Mouse (Mus musculus): Measurements from ENCODE around the gene Gm13696. TPM values are rescaled to one million over a fixed set of nuclear protein-coding genes. Genes with fewer than 3 reads are reported as not detected.
"Not testable (repeated sequence)": the region's sequence is repeated elsewhere in the genome, so short reads cannot be mapped to it uniquely, and the experiment has no call there.

Gm13696 gene
- polyA plus RNA-seq, 1 experiment from 2014 or later, result not detected

GRCm38 (mm10) chr2:83984443-83984842 is 11.5 kb downstream of the Gm13696 start, which contains the start of gene Gm13697:
Gene Gm13697, plus strand, starts transcription at chr2:83984743.
- WGBS, result no CpG with 5 or more reads among the region's 6 CpGs
- not testable (repeated sequence) for H3K4me1 ChIP-seq (ENCODE audit: control insufficient read depth, insufficient read depth, low read length); H3K4me3 ChIP-seq (ENCODE audit: low read depth, low read length); ATAC-seq (ENCODE audit: low FRiP score); H3K27ac ChIP-seq (ENCODE audit: low read depth, low read length); H3K4me2 ChIP-seq; DNase-seq (ENCODE audit: low spot score, missing footprints); H3K27me3 ChIP-seq (ENCODE audit: control insufficient read depth, insufficient read depth, low read length); H3K9me3 ChIP-seq (ENCODE audit: control insufficient read depth, low read length); H3K36me3 ChIP-seq (ENCODE audit: control insufficient read depth, insufficient read depth, low read length); H3K9ac ChIP-seq (ENCODE audit: low read length)

- not testable (repeated sequence) for DNase-seq (ENCODE audit: low spot score, missing footprints); ATAC-seq (ENCODE audit: low FRiP score); H3K9me3 ChIP-seq (ENCODE audit: control insufficient read depth, low read length); H3K27me3 ChIP-seq (ENCODE audit: control insufficient read depth, insufficient read depth, low read length); H3K27ac ChIP-seq (ENCODE audit: low read depth, low read length); H3K4me2 ChIP-seq; H3K4me3 ChIP-seq (ENCODE audit: low read depth, low read length); H3K36me3 ChIP-seq (ENCODE audit: control insufficient read depth, insufficient read depth, low read length); H3K9ac ChIP-seq (ENCODE audit: low read length); H3K4me1 ChIP-seq (ENCODE audit: control insufficient read depth, insufficient read depth, low read length)
- no CpG with 5 or more reads among the region's 6 CpGs for WGBS
Measured at GRCm38 (mm10) chr2:83990253-83990652, 17.3 kb downstream of the Gm13696 start, which contains the start of gene Gm13691. Gene Gm13691, plus strand, starts transcription at chr2:83990553.

- H3K36me3 ChIP-seq (ENCODE audit: control insufficient read depth, insufficient read depth, low read length); H3K4me3 ChIP-seq (ENCODE audit: low read depth, low read length); H3K9me3 ChIP-seq (ENCODE audit: control insufficient read depth, low read length); H3K4me1 ChIP-seq (ENCODE audit: control insufficient read depth, insufficient read depth, low read length); ATAC-seq (ENCODE audit: low FRiP score); H3K27ac ChIP-seq (ENCODE audit: low read depth, low read length); H3K4me2 ChIP-seq; H3K9ac ChIP-seq (ENCODE audit: low read length); H3K27me3 ChIP-seq (ENCODE audit: control insufficient read depth, insufficient read depth, low read length); DNase-seq (ENCODE audit: low spot score, missing footprints): not testable (repeated sequence)
- 74% methylated on average over 7 of the region's 9 CpGs for WGBS
Measured at GRCm38 (mm10) chr2:83993639-83994255, 20.8 kb downstream of the Gm13696 start.

GRCm38 (mm10) chr2:83994526-83994925 is 21.6 kb downstream of the Gm13696 start:
- H3K4me1 ChIP-seq (ENCODE audit: control insufficient read depth, insufficient read depth, low read length); H3K9ac ChIP-seq (ENCODE audit: low read length); ATAC-seq (ENCODE audit: low FRiP score); H3K27me3 ChIP-seq (ENCODE audit: control insufficient read depth, insufficient read depth, low read length); H3K36me3 ChIP-seq (ENCODE audit: control insufficient read depth, insufficient read depth, low read length); H3K4me3 ChIP-seq (ENCODE audit: low read depth, low read length); DNase-seq (ENCODE audit: low spot score, missing footprints); H3K4me2 ChIP-seq; H3K27ac ChIP-seq (ENCODE audit: low read depth, low read length); H3K9me3 ChIP-seq (ENCODE audit: control insufficient read depth, low read length): not testable (repeated sequence)
- no CpG with 5 or more reads among the region's 3 CpGs for WGBS

GRCm38 (mm10) chr2:84008913-84009312 is 36.0 kb downstream of the Gm13696 start:
- no peaks in the 10 kb centered on the region for H3K27me3 ChIP-seq (ENCODE audit: control insufficient read depth, insufficient read depth, low read length)
- H3K36me3 ChIP-seq (ENCODE audit: control insufficient read depth, insufficient read depth, low read length), result no peaks in the 10 kb centered on the region
- H3K9ac ChIP-seq (ENCODE audit: low read length), result no peak overlapping the region
- H3K4me1 ChIP-seq (ENCODE audit: control insufficient read depth, insufficient read depth, low read length), result no peaks in the 10 kb centered on the region
- H3K9me3 ChIP-seq (ENCODE audit: control insufficient read depth, low read length), result no peaks in the 10 kb centered on the region
- DNase-seq (ENCODE audit: low spot score, missing footprints) (no peak), ATAC-seq (ENCODE audit: low FRiP score) (no peak)
- 73% methylated on average over 1 of the region's 1 CpGs for WGBS
- H3K4me3 ChIP-seq (ENCODE audit: low read depth, low read length), result no peak overlapping the region
- no peak overlapping the region for H3K27ac ChIP-seq (ENCODE audit: low read depth, low read length)
- H3K4me2 ChIP-seq, result no peak overlapping the region

- DNase-seq (ENCODE audit: low spot score, missing footprints) (no peak), ATAC-seq (ENCODE audit: low FRiP score) (no peak)
- Histone ChIP-seq H3K4me2 (no peak overlapping the region), H3K36me3 (ENCODE audit: control insufficient read depth, insufficient read depth, low read length) (no peaks in the 10 kb centered on the region), H3K9ac (ENCODE audit: low read length) (no peak overlapping the region), H3K9me3 (ENCODE audit: control insufficient read depth, low read length) (no peaks in the 10 kb centered on the region), H3K4me3 (ENCODE audit: low read depth, low read length) (no peak overlapping the region), H3K4me1 (ENCODE audit: control insufficient read depth, insufficient read depth, low read length) (no peaks in the 10 kb centered on the region), H3K27ac (ENCODE audit: low read depth, low read length) (no peak overlapping the region), H3K27me3 (ENCODE audit: control insufficient read depth, insufficient read depth, low read length) (no peaks in the 10 kb centered on the region)
- WGBS, result 91% methylated on average over 3 of the region's 3 CpGs
Measured at GRCm38 (mm10) chr2:84009818-84010217, 36.9 kb downstream of the Gm13696 start.

- Histone ChIP-seq H3K9me3 (ENCODE audit: control insufficient read depth, low read length) (no peaks in the 10 kb centered on the region), H3K4me3 (ENCODE audit: low read depth, low read length) (no peak overlapping the region), H3K36me3 (ENCODE audit: control insufficient read depth, insufficient read depth, low read length) (no peaks in the 10 kb centered on the region), H3K4me1 (ENCODE audit: control insufficient read depth, insufficient read depth, low read length) (no peaks in the 10 kb centered on the region), H3K27ac (ENCODE audit: low read depth, low read length) (no peak overlapping the region), H3K9ac (ENCODE audit: low read length) (no peak overlapping the region), H3K4me2 (no peak overlapping the region), H3K27me3 (ENCODE audit: control insufficient read depth, insufficient read depth, low read length) (no peaks in the 10 kb centered on the region)
- ATAC-seq (ENCODE audit: low FRiP score) (no peak), DNase-seq (ENCODE audit: low spot score, missing footprints) (no peak)
- WGBS, result 82% methylated on average over 6 of the region's 6 CpGs
Measured at GRCm38 (mm10) chr2:84014572-84014971, 41.6 kb downstream of the Gm13696 start.

- H3K27me3 ChIP-seq (ENCODE audit: control insufficient read depth, insufficient read depth, low read length); ATAC-seq (ENCODE audit: low FRiP score); DNase-seq (ENCODE audit: low spot score, missing footprints); H3K4me1 ChIP-seq (ENCODE audit: control insufficient read depth, insufficient read depth, low read length); H3K9ac ChIP-seq (ENCODE audit: low read length); H3K9me3 ChIP-seq (ENCODE audit: control insufficient read depth, low read length); H3K36me3 ChIP-seq (ENCODE audit: control insufficient read depth, insufficient read depth, low read length); H3K4me3 ChIP-seq (ENCODE audit: low read depth, low read length); H3K27ac ChIP-seq (ENCODE audit: low read depth, low read length); H3K4me2 ChIP-seq: not testable (repeated sequence)
- 82% methylated on average over 5 of the region's 5 CpGs for WGBS
Measured at GRCm38 (mm10) chr2:84016291-84016690, 43.4 kb downstream of the Gm13696 start.

- no peaks in the 10 kb centered on the region for H3K27me3 ChIP-seq (ENCODE audit: control insufficient read depth, insufficient read depth, low read length)
- 89% methylated on average over 3 of the region's 3 CpGs for WGBS
- H3K4me2 ChIP-seq, result no peak overlapping the region
- no peaks in the 10 kb centered on the region for H3K4me1 ChIP-seq (ENCODE audit: control insufficient read depth, insufficient read depth, low read length)
- H3K4me3 ChIP-seq (ENCODE audit: low read depth, low read length), result no peak overlapping the region
- H3K9me3 ChIP-seq (ENCODE audit: control insufficient read depth, low read length), result no peaks in the 10 kb centered on the region
- DNase-seq (ENCODE audit: low spot score, missing footprints) (no peak), ATAC-seq (ENCODE audit: low FRiP score) (no peak)
- H3K27ac ChIP-seq (ENCODE audit: low read depth, low read length), result no peak overlapping the region
- no peaks in the 10 kb centered on the region for H3K36me3 ChIP-seq (ENCODE audit: control insufficient read depth, insufficient read depth, low read length)
- H3K9ac ChIP-seq (ENCODE audit: low read length), result no peak overlapping the region
Measured at GRCm38 (mm10) chr2:84018330-84018729, 45.4 kb downstream of the Gm13696 start.

Data from midbrain, embryonic 11.5 days (tissue).